Mouse (Mus musculus) embryonic facial prominence, embryonic 14.5 days (tissue): ENCODE results near the gene Cdkn1c. TPM values are rescaled to one million over a fixed set of nuclear protein-coding genes. Genes with fewer than 3 reads are reported as not detected.
A peak's percentile ranks its signal among the peaks of the same experiment; 100 is the strongest.

Experiments
- ATAC-seq: fragments of 200-750 bp; cut with Nextera tagmentation; 2 replicates; pipeline ENCODE4 v1.8.0; 2017; ENCODE audit warnings: low read depth, moderate number of reproducible peaks, moderate TSS enrichment
- DNase-seq: peaks from one replicate; pipeline ENCODE4 v3.0.0-alpha.2; 2015; ENCODE audit warnings: low spot score
- H3K27ac ChIP-seq: fragments of 300-500 bp; sonication (generic); replicated peaks from 2 replicates; pipeline ENCODE4 v1.5.1; 2014; ENCODE audit warnings: low read depth, mild to moderate bottlenecking, low read length, moderate library complexity
- H3K27me3 ChIP-seq: fragments of 300-500 bp; sonication (generic); replicated peaks from 2 replicates; pipeline ENCODE4 v1.6.1; 2014; ENCODE audit warnings: low read length; ENCODE audit not compliant: control insufficient read depth, insufficient read depth
- H3K36me3 ChIP-seq: fragments of 300-500 bp; sonication (generic); 2 replicates; pipeline ENCODE4 v1.6.1; 2014; ENCODE audit warnings: low read length, mixed read lengths; ENCODE audit not compliant: control insufficient read depth, insufficient read depth
- H3K4me1 ChIP-seq: fragments of 300-500 bp; sonication (generic); 2 replicates; pipeline ENCODE4 v1.6.1; 2014; ENCODE audit warnings: antibody characterized with exemption, low read length; ENCODE audit not compliant: control insufficient read depth, insufficient read depth
- H3K4me2 ChIP-seq: fragments of 300-500 bp; sonication (generic); 2 replicates; pipeline ENCODE4 v1.6.1; 2014; ENCODE audit warnings: low read depth, mild to moderate bottlenecking, low read length, moderate library complexity, mixed read lengths
- H3K4me3 ChIP-seq: fragments of 300-500 bp; sonication (generic); 2 replicates; pipeline ENCODE4 v1.5.1; 2014; ENCODE audit warnings: low read depth, mild to moderate bottlenecking, low read length
- H3K9ac ChIP-seq: fragments of 300-500 bp; sonication (generic); 2 replicates; pipeline ENCODE4 v1.6.1; 2014; ENCODE audit warnings: low read depth, mild to moderate bottlenecking, low read length, moderate library complexity, mixed read lengths
- H3K9me3 ChIP-seq: fragments of 300-500 bp; sonication (generic); 2 replicates; pipeline ENCODE4 v1.6.1; 2016; ENCODE audit warnings: low read length; ENCODE audit not compliant: control insufficient read depth
- WGBS: fragments of 180-500 bp; shearing (Covaris S2); extraction: QIAGEN DNeasy Blood & Tissue Kit; methylation state at CpG from one replicate; pipeline ENCODE4 v1.1.7; 2014; 5-methylcytosine and 5-hydroxymethylcytosine counted together
- polyA plus RNA-seq: library from polyadenylated mRNA; unstranded; fragments of >200 nt; fragmentation: Nextera tagmentation; extraction: Ambion mirVana; gene quantifications from 2 replicates; pipeline ENCODE4 v1.2.1, GENCODE M21; 2014

Cdkn1c gene
- polyA plus RNA-seq, 1 experiment from 2014 or later, result 2,410 TPM

DNA sequence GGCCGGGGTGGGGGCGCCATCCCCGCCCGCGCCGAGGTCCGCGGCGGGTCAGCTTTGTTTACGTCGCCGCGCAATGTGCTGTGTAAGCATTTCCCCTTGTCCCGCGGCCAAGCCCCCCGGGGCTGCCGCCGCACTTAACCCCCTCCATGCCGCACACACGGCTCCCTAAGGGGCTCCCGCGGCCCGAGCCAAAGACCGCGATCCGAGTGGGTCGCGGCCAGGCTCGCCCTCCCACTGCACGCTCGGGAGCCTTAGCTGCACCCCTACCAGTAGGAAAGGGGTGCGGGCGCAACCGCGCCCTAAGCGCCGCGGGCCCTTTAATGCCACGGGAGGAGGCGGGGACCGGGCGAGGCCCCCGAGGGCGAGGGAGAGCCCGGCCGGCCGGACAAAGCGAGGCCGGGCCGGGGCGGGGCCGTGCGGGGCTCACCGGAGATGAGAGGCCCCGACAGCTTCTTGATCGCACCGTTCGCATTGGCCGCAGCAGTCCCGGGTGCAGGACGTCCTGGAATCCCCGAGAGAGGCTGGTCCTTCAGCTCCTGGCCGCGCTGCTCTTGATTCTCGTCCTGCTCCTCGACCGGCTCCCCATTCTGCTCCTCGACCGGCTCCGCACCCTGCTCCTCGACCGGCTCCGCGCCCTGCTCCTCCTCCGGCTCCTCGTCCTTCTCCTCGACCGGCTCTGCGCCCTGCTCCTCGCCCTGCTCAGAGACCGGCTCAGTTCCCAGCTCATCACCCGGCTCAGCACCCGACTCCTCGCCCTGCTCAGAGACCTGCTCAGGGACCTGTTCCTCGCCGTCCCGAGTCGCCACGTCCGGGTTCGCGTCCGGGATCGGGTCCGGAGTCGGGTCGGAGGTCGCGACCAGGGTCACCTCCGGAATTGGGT, 1.3 kb downstream of the Cdkn1c start:
- peak overlapping the region; percentile 53 for H3K4me2 ChIP-seq
- peaks cover 13% of the 10 kb centered on the region; the same call in 1 of the 2 replicates for H3K36me3 ChIP-seq
- DNase-seq (no peak), ATAC-seq (no peak)
- H3K4me1 ChIP-seq, result peaks cover under 1% of the 10 kb centered on the region; the same call in 1 of the 2 replicates
- peak overlapping the region; percentile 60 for H3K4me3 ChIP-seq
- peaks cover 27% of the 10 kb centered on the region for H3K9me3 ChIP-seq
- 47% methylated on average over 56 of the region's 100 CpGs for WGBS
- H3K27me3 ChIP-seq, result no peaks in the 10 kb centered on the region
- peak overlapping the region; percentile 83 for H3K9ac ChIP-seq
- peak overlapping the region; percentile 85 for H3K27ac ChIP-seq

- DNase-seq (no peak), ATAC-seq (no peak)
- Histone ChIP-seq H3K4me3 (peak overlapping the region; percentile 60), H3K4me2 (peak overlapping the region; percentile 53), H3K4me1 (no peaks in the 10 kb centered on the region), H3K27ac (peak overlapping the region; percentile 85), H3K9me3 (peaks cover 27% of the 10 kb centered on the region), H3K36me3 (peaks cover 13% of the 10 kb centered on the region; the same call in 1 of the 2 replicates), H3K9ac (peak overlapping the region; percentile 83), H3K27me3 (no peaks in the 10 kb centered on the region)
- 30% methylated on average over 28 of the region's 38 CpGs for WGBS
These were observed 1.9 kb downstream of the Cdkn1c start for GRCm38 (mm10) chr7:143458963-143459331.

GRCm38 (mm10) chr7:143447130-143447529, 13.7 kb downstream of the Cdkn1c start:
- Histone ChIP-seq H3K9me3 (no peaks in the 10 kb centered on the region), H3K4me2 (no peak overlapping the region), H3K4me1 (peaks cover 10% of the 10 kb centered on the region; the same call in 1 of the 2 replicates), H3K27ac (no peak overlapping the region), H3K36me3 (no peaks in the 10 kb centered on the region), H3K27me3 (peaks cover 40% of the 10 kb centered on the region), H3K9ac (no peak overlapping the region), H3K4me3 (no peak overlapping the region)
- no peak for DNase-seq
- ATAC-seq, result no peak
- 67% methylated on average over 2 of the region's 2 CpGs for WGBS

DNA sequence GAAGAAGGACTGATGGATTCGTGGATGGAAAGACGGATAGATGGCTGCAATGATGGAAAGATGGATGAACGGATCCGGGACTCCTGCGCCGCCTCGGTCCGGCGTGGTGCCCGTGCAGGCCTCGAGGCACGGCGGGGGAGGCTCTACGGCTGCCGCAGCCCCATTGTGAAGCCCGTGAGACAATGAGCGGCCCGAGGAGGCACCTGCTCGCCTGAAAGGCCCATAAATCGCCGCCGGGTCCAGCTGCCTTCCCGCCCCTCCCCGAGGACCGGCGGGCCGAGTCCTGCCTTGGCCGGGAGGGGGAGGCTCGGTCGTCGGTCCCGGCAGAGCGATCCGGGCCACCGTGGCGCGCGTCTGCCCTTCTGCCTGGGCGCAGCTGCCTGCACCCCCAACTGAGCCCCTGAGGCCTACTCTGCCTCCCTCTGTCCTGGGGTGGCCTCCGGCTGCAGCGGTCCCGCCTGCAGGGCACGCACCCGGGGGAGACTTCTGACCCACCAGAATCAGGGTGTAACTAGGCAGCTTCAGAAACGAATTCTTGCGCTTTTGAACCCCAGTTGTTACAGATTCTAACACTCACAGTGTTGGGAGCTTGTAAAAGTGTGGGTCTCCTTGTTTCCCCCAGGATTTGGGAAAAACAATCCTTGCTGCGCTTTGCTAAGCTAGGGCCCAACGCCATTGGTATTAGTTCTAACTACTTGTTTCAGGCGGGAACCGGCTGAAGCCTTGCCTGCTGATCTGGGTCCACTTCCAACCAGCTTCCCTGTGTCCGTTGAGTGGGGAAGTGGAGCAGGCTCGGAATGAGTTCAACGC, 15.0 kb downstream of the Cdkn1c start:
- ATAC-seq, result peak; percentile 50
- Histone ChIP-seq H3K9me3 (no peaks in the 10 kb centered on the region), H3K27ac (peak overlapping the region; percentile 31; the same call in 1 of the 2 replicates), H3K4me2 (peak overlapping the region; percentile 67), H3K9ac (peak overlapping the region; percentile 64), H3K36me3 (no peaks in the 10 kb centered on the region), H3K27me3 (peaks cover 40% of the 10 kb centered on the region), H3K4me1 (peaks cover 10% of the 10 kb centered on the region; the same call in 1 of the 2 replicates), H3K4me3 (peak overlapping the region; percentile 34)
- DNase-seq, result no peak
- WGBS, result 10% methylated on average over 40 of the region's 53 CpGs

DNA sequence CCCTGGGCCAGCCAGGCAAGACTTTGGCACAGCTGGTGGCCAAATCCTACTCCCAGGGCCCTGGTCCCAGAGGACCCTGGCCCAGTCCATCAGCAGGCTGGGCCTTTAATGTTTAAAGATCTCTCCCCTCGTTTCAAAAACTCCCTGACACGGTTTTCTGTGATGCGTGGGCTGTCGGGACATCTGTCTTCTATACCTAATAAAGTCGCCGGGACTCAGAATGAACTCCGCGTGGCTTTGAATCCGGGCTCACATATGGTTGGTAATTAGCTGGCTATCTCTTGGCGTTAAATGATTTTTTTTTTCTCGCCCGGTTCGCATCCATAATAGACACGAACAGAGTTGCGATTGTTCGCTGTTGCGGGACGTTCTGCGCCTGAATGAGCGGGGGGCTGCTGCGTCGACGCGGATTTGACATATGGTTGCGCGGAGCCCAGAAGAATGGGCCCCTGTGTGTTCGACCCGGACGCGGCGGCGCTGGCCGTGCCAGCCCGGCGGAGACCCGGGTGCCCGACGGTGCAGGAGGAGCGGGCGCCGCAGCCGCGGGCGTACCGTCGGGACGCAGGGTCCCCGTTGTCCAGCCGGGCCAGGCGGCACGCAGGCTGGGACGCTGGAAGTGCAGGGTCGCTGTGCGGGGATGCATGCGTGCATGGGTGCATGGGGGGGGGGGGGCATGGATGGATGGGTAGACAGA, 15.7 kb downstream of the Cdkn1c start:
- DNase-seq (no peak), ATAC-seq (0 out of 2 replicates have a peak, but pooled peaks have one; percentile 13)
- Histone ChIP-seq H3K36me3 (no peaks in the 10 kb centered on the region), H3K27me3 (peaks cover 40% of the 10 kb centered on the region), H3K9ac (peak overlapping the region; percentile 64), H3K4me2 (peak overlapping the region; percentile 67), H3K4me3 (peak overlapping the region; percentile 34), H3K9me3 (no peaks in the 10 kb centered on the region), H3K4me1 (peaks cover 10% of the 10 kb centered on the region; the same call in 1 of the 2 replicates), H3K27ac (no peak overlapping the region)
- WGBS, result 5% methylated on average over 52 of the region's 55 CpGs

GRCm38 (mm10) chr7:143444580-143444954, 16.3 kb downstream of the Cdkn1c start:
- 43% methylated on average over 8 of the region's 8 CpGs for WGBS
- peaks cover 10% of the 10 kb centered on the region; the same call in 1 of the 2 replicates for H3K4me1 ChIP-seq
- no peak for ATAC-seq
- H3K27ac ChIP-seq, result no peak overlapping the region
- H3K36me3 ChIP-seq, result no peaks in the 10 kb centered on the region
- H3K27me3 ChIP-seq, result peaks cover 40% of the 10 kb centered on the region
- no peak overlapping the region for H3K9ac ChIP-seq
- H3K4me3 ChIP-seq, result no peak overlapping the region
- H3K4me2 ChIP-seq, result peak overlapping the region; percentile 67; the same call in 1 of the 2 replicates
- H3K9me3 ChIP-seq, result no peaks in the 10 kb centered on the region
- DNase-seq, result no peak

- Histone ChIP-seq H3K4me3 (no peak overlapping the region), H3K9me3 (no peaks in the 10 kb centered on the region), H3K27me3 (peaks cover 12% of the 10 kb centered on the region), H3K27ac (no peak overlapping the region), H3K4me2 (peak overlapping the region; percentile 96), H3K9ac (no peak overlapping the region), H3K36me3 (no peaks in the 10 kb centered on the region), H3K4me1 (peaks cover 10% of the 10 kb centered on the region)
- no peak for DNase-seq
- WGBS, result 81% methylated on average over 1 of the region's 1 CpGs
- ATAC-seq, result no peak
These were observed 21.9 kb downstream of the Cdkn1c start for GRCm38 (mm10) chr7:143438965-143439364.
